Mouse (Mus musculus) bone marrow, adult 2 months (tissue): ENCODE data around the gene Cdk14.

Source experiments
- CTCF ChIP-seq: fragments of 200-500 bp; IDR thresholded peaks from 2 replicates; pipeline ENCODE4 v1.5.1; 2011; ENCODE audit warnings: low read length, control low read depth; ENCODE audit not compliant: control insufficient read depth, insufficient read depth
- POLR2A ChIP-seq: fragments of 200-500 bp; IDR thresholded peaks from 2 replicates; pipeline ENCODE4 v1.6.1; 2011; ENCODE audit warnings: low read depth, mild to moderate bottlenecking, control low read depth, low read length, borderline replicate concordance; ENCODE audit not compliant: control insufficient read depth

GRCm38 (mm10) chr5:5116775-5117522, 303.2 kb downstream of the Cdk14 start:
- no peak for TF ChIP-seq CTCF
- no peak for TF ChIP-seq POLR2A
